Mouse (Mus musculus) C2C12 (cell line): ENCODE measurements at regions not wholly inside any gene's neighbourhood (a gene's known extent, or its start where the extent isn't known, plus 50 kb on each side); places are given as distances from the start of the nearest gene placed in this dataset.

Source experiments
- CTCF ChIP-seq: IDR thresholded peaks from one replicate; pipeline ENCODE4 v1.5.1; 2011; ENCODE audit not compliant: control insufficient read depth, insufficient read depth, insufficient read length
- MAX ChIP-seq: IDR thresholded peaks from one replicate; pipeline ENCODE4 v1.6.1; 2011; ENCODE audit warnings: mild to moderate bottlenecking, control low read depth

GRCm38 (mm10) chr3:56773920-56774319 is 527.9 kb downstream of the Tm4sf1 start:
- no peak for TF ChIP-seq MAX
- TF ChIP-seq CTCF: no peak
